Mouse (Mus musculus) testis, adult 2 months (tissue): ENCODE measurements around the gene Fam192a. TPM values are rescaled to one million over a fixed set of nuclear protein-coding genes. Genes with fewer than 3 reads are reported as not detected.

ENCODE experiments used
- H3K27ac ChIP-seq: fragments of 200-500 bp; 2 replicates; pipeline ENCODE4 v1.5.1; 2012; ENCODE audit warnings: low read depth, low read length; ENCODE audit not compliant: control insufficient read depth, insufficient read depth
- H3K27me3 ChIP-seq: fragments of 200-500 bp; 2 replicates; pipeline ENCODE4 v1.6.1; 2012; ENCODE audit warnings: mild to moderate bottlenecking, low read length, moderate library complexity; ENCODE audit not compliant: control insufficient read depth, insufficient read depth
- H3K36me3 ChIP-seq: fragments of 200-500 bp; 2 replicates; pipeline ENCODE4 v1.6.1; 2012; ENCODE audit warnings: mild to moderate bottlenecking, low read length; ENCODE audit not compliant: control insufficient read depth, insufficient read depth
- H3K4me1 ChIP-seq: fragments of 200-500 bp; 2 replicates; pipeline ENCODE4 v1.6.1; 2012; ENCODE audit warnings: low read length; ENCODE audit not compliant: control insufficient read depth, insufficient read depth
- H3K4me3 ChIP-seq: fragments of 200-500 bp; 2 replicates; pipeline ENCODE4 v1.5.1; 2012; ENCODE audit warnings: low read depth, mild to moderate bottlenecking, low read length, moderate library complexity, mixed read lengths; ENCODE audit not compliant: control insufficient read depth
- CTCF ChIP-seq: fragments of 200-500 bp; IDR thresholded peaks from 2 replicates; pipeline ENCODE4 v1.5.1; 2012; ENCODE audit warnings: low read depth, mild to moderate bottlenecking, inconsistent platforms, low read length, moderate library complexity; ENCODE audit not compliant: control insufficient read depth, insufficient read depth, insufficient replicate concordance
- POLR2A ChIP-seq: fragments of 200-500 bp; IDR thresholded peaks from 2 replicates; pipeline ENCODE4 v1.6.1; 2012; ENCODE audit warnings: low read depth, mild to moderate bottlenecking, inconsistent platforms, low read length, moderate library complexity; ENCODE audit not compliant: control insufficient read depth
- polyA plus RNA-seq: library from polyadenylated mRNA; depleted of rRNA; stranded (reverse); fragments of >200 nt; gene quantifications from 2 replicates; pipeline ENCODE4 v1.2.3, GENCODE M21; 2012

Gene Fam192a
- polyA plus RNA-seq, 1 experiment, result 25.1 TPM

GRCm38 (mm10) chr8:94569419-94569818 lies 32.4 kb downstream of the Fam192a start:
- TF ChIP-seq CTCF (no peak), POLR2A (no peak)
- no peaks in the 10 kb centered on the region for H3K27me3 ChIP-seq

GRCm38 (mm10) chr8:94568098-94568497 lies 33.7 kb downstream of the Fam192a start:
- Histone ChIP-seq H3K36me3 (no peaks in the 10 kb centered on the region), H3K27me3 (no peaks in the 10 kb centered on the region), H3K4me3 (no peak overlapping the region), H3K27ac (no peak overlapping the region), H3K4me1 (no peaks in the 10 kb centered on the region; the same call in none of the 2 replicates)
- TF ChIP-seq POLR2A (no peak), CTCF (no peak)

More at GRCm38 (mm10) chr8:94569419-94569818, 32.4 kb downstream of the Fam192a start:
- no peak overlapping the region for H3K4me3 ChIP-seq
- H3K36me3 ChIP-seq, result no peaks in the 10 kb centered on the region
- H3K27ac ChIP-seq, result no peak overlapping the region
- no peaks in the 10 kb centered on the region; the same call in none of the 2 replicates for H3K4me1 ChIP-seq

DNA sequence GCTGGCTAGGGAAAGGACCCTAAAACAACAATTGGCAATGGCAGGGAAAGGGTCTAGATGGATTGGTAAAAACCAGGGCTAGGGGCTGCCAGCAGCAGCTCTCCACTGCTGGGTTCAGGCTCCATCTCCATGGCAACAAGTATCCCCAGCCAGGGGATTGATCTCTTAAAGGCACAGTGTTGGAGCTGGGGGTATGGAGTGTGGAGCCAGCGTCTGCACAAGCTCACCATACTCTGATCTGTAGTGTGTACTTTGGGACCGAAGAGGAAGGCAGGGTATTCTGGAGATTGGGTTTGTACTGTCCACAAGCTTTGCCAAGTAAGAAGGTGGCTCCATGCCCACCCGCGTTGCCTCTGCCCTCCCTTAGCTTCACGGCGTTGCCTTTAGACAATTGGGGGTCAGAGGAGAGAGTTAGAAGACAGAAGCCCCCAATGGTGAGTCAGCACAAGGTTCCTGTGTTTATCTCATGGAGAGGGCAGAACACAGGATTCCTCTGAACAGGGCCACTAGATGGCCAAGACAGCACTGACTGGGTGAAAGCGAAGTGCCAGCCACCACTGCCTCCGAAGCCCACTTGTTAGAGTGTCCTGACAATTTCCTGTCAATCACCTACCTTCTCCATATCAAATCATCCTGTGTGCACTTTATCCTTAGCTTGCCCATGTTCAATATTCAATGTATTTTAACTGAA lies 34.5 kb downstream of the Fam192a start:
- Histone ChIP-seq H3K36me3 (no peaks in the 10 kb centered on the region), H3K4me3 (peak overlapping the region; percentile 69), H3K27me3 (no peaks in the 10 kb centered on the region), H3K4me1 (no peaks in the 10 kb centered on the region; the same call in none of the 2 replicates), H3K27ac (no peak overlapping the region)
- TF ChIP-seq CTCF (no peak), POLR2A (no peak)

- peak overlapping the region; percentile 69 for H3K4me3 ChIP-seq
- TF ChIP-seq CTCF (no peak), POLR2A (no peak)
- no peaks in the 10 kb centered on the region for H3K27me3 ChIP-seq
- H3K27ac ChIP-seq, result no peak overlapping the region
- H3K36me3 ChIP-seq, result no peaks in the 10 kb centered on the region
- H3K4me1 ChIP-seq, result no peaks in the 10 kb centered on the region; the same call in none of the 2 replicates
Measured at GRCm38 (mm10) chr8:94566446-94567158, 35.2 kb downstream of the Fam192a start.

DNA sequence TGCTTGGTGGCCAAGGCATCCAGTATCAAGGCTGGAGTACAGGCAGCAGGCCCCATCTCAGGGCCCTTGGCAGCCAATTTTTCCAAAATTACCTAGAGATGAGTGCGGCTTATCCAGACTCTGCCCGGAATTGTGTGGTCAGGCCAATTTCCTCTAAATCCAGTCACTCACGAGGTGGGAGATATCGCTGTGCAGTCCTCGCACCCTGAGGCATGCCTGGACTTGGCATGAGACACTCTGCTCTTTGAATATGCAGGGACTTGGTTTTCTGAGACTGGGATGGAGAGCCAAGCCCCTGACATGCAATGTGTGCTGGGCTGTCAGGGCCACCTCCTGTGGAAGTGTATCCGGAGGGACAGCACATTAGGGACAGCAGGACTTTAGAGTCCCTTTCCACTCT lies 35.8 kb downstream of the Fam192a start:
- no peak overlapping the region for H3K27ac ChIP-seq
- no peak overlapping the region for H3K4me3 ChIP-seq
- H3K27me3 ChIP-seq, result no peaks in the 10 kb centered on the region
- TF ChIP-seq CTCF (no peak), POLR2A (no peak)
- H3K4me1 ChIP-seq, result no peaks in the 10 kb centered on the region; the same call in none of the 2 replicates
- no peaks in the 10 kb centered on the region for H3K36me3 ChIP-seq

DNA sequence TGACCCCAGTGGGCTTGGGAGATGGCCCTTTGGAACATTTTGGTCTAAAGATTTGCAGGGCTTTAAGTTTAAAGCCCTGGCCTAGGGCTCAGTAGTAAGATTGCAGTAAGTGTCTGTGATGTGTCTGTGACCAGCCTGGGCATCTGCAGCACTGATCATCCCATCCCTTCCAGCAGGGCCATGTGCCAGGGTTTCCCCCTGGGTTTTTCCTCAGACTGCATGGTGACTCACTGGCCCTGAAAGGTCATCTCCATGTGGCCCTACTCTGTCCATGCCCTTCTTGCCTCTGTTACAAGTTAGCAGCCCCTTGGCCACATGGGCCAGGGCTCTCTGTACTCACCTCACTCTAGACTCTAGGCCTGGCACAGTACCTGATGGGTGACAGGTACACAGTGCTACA lies 37.4 kb downstream of the Fam192a start:
- Histone ChIP-seq H3K27me3 (no peaks in the 10 kb centered on the region), H3K36me3 (no peaks in the 10 kb centered on the region), H3K4me1 (no peaks in the 10 kb centered on the region; the same call in none of the 2 replicates), H3K27ac (no peak overlapping the region), H3K4me3 (no peak overlapping the region)
- TF ChIP-seq POLR2A (no peak), CTCF (no peak)

GRCm38 (mm10) chr8:94561256-94561655 lies 40.5 kb downstream of the Fam192a start:
- H3K36me3 ChIP-seq, result no peaks in the 10 kb centered on the region
- no peaks in the 10 kb centered on the region for H3K4me1 ChIP-seq
- no peaks in the 10 kb centered on the region for H3K27me3 ChIP-seq
- no peak overlapping the region for H3K27ac ChIP-seq
- no peak for TF ChIP-seq POLR2A
- no peak for TF ChIP-seq CTCF
- H3K4me3 ChIP-seq, result no peak overlapping the region

GRCm38 (mm10) chr8:94557281-94557680 lies 44.5 kb downstream of the Fam192a start:
- Histone ChIP-seq H3K4me3 (no peak overlapping the region), H3K4me1 (peaks cover 3% of the 10 kb centered on the region), H3K36me3 (no peaks in the 10 kb centered on the region), H3K27ac (no peak overlapping the region), H3K27me3 (no peaks in the 10 kb centered on the region)
- no peak for TF ChIP-seq CTCF
- TF ChIP-seq POLR2A, result no peak
